Comparison of ENCODE assay signal across 16 mouse cellular contexts in genomic region chr11:58947306-58947705, GRCm38 (mm10). TPM values are rescaled to one million over a fixed set of nuclear protein-coding genes. Genes with fewer than 3 reads are reported as not detected.
DNase-seq lines count a peak whose midpoint lies in the region; ATAC-seq lines count a peak whose summit lies in the region.
"Had no signal": no experiment of that assay in that cellular context is flagged by ENCODE, and none has a peak within 500 bp of the region (broad histone marks: within the 10 kb centered on the region; RNA-seq: fewer than 3 reads in every experiment).

No protein-coding gene starts in this region.

- no peak for ATAC-seq in heart, embryonic 13.5 days (ENCODE audit: extremely low read depth, insufficient number of reproducible peaks, low FRiP score, low TSS enrichment)
- ATAC-seq in embryonic facial prominence, embryonic 12.5 days (ENCODE audit: insufficient number of reproducible peaks, insufficient read depth, low FRiP score, low TSS enrichment) = no peak
- no peak for ATAC-seq in hindbrain, embryonic 12.5 days (ENCODE audit: low FRiP score)
- ATAC-seq in midbrain, embryonic 16.5 days = no peak
- ATAC-seq: activated CD4-positive, CD25-positive, alpha-beta regulatory T cell, adult 4 months had no signal

- H3K27me3 ChIP-seq in heart, embryonic 13.5 days (replicated peaks) = peaks cover 82% of the 10 kb centered on the region
- peaks cover 5% of the 10 kb centered on the region; the same call in 1 of the 2 replicates for H3K27me3 ChIP-seq in embryonic facial prominence, embryonic 12.5 days
- H3K27me3 ChIP-seq in hindbrain, embryonic 12.5 days = no peaks in the 10 kb centered on the region
- H3K27me3 ChIP-seq in midbrain, embryonic 16.5 days (ENCODE audit: control insufficient read depth, insufficient read depth, low read depth, low read length) = no peaks in the 10 kb centered on the region

- H3K4me2 ChIP-seq in heart, embryonic 13.5 days = peak overlapping the region; percentile 73; the same call in 1 of the 2 replicates
- peak overlapping the region; percentile 56; the same call in 1 of the 2 replicates for H3K4me2 ChIP-seq in embryonic facial prominence, embryonic 12.5 days (replicated peaks)
- peak overlapping the region; percentile 60 for H3K4me2 ChIP-seq in hindbrain, embryonic 12.5 days (replicated peaks)
- H3K4me2 ChIP-seq in midbrain, embryonic 16.5 days (ENCODE audit: low read length) = peak overlapping the region; percentile 62

- H3K4me3 ChIP-seq in heart, embryonic 13.5 days = no peak overlapping the region
- no peak overlapping the region for H3K4me3 ChIP-seq in embryonic facial prominence, embryonic 12.5 days
- peak overlapping the region; percentile 58; the same call in 1 of the 2 replicates for H3K4me3 ChIP-seq in hindbrain, embryonic 12.5 days
- H3K4me3 ChIP-seq in midbrain, embryonic 16.5 days (ENCODE audit: low read depth, low read length) = peak overlapping the region; percentile 68

- H3K36me3 ChIP-seq in heart, embryonic 13.5 days = no peaks in the 10 kb centered on the region
- H3K36me3 ChIP-seq in embryonic facial prominence, embryonic 12.5 days = no peaks in the 10 kb centered on the region
- no peaks in the 10 kb centered on the region for H3K36me3 ChIP-seq in hindbrain, embryonic 12.5 days
- H3K36me3 ChIP-seq in midbrain, embryonic 16.5 days (ENCODE audit: control insufficient read depth, insufficient read depth, low read length) = no peaks in the 10 kb centered on the region
- H3K36me3 ChIP-seq: heart, embryonic 15.5 days had no signal

- intact Hi-C loops in heart, postnatal 25 days (cut with DNase I) = no loop called here

- DNase-seq in heart, postnatal 25 days (ENCODE audit: low spot score) = no peak
- no peak for DNase-seq in kidney, adult 9 months
- DNase-seq in frontal cortex, postnatal 10 days (ENCODE audit: low spot score in 2 of 2) = no peak
- DNase-seq in kidney, postnatal 25 days = no peak
- DNase-seq: B cell, adult 2 months; gastrocnemius, postnatal 14 days; kidney, adult 8-10 months had no signal

- H3K4me1 ChIP-seq in heart, embryonic 13.5 days = peaks cover 17% of the 10 kb centered on the region
- H3K4me1 ChIP-seq in embryonic facial prominence, embryonic 12.5 days = peaks cover 4% of the 10 kb centered on the region; the same call in 1 of the 2 replicates
- peaks cover 22% of the 10 kb centered on the region for H3K4me1 ChIP-seq in hindbrain, embryonic 12.5 days
- H3K4me1 ChIP-seq in midbrain, embryonic 16.5 days (ENCODE audit: control insufficient read depth, insufficient read depth, low read length) = peaks cover 22% of the 10 kb centered on the region

- H3K9ac ChIP-seq in heart, embryonic 13.5 days = no peak overlapping the region
- no peak overlapping the region for H3K9ac ChIP-seq in embryonic facial prominence, embryonic 12.5 days
- H3K9ac ChIP-seq in hindbrain, embryonic 12.5 days = peak overlapping the region; percentile 71
- H3K9ac ChIP-seq in midbrain, embryonic 16.5 days (ENCODE audit: low read depth, low read length) = peak overlapping the region; percentile 67

- no peak overlapping the region for H3K27ac ChIP-seq in heart, embryonic 13.5 days (replicated peaks)
- H3K27ac ChIP-seq in embryonic facial prominence, embryonic 12.5 days = no peak overlapping the region
- peak overlapping the region; percentile 99 for H3K27ac ChIP-seq in hindbrain, embryonic 12.5 days
- peak overlapping the region; percentile 99 for H3K27ac ChIP-seq in midbrain, embryonic 16.5 days (ENCODE audit: low read length)

- WGBS in heart, embryonic 13.5 days = 74% methylated on average over 3 of the region's 3 CpGs
- 78% methylated on average over 3 of the region's 3 CpGs for WGBS in embryonic facial prominence, embryonic 12.5 days
- 84% methylated on average over 3 of the region's 3 CpGs for whole genome bisulfite sequencing in hindbrain, embryonic 12.5 days
- WGBS in midbrain, embryonic 16.5 days = 72% methylated on average over 3 of the region's 3 CpGs

- H3K9me3 ChIP-seq in heart, embryonic 13.5 days = no peaks in the 10 kb centered on the region
- no peaks in the 10 kb centered on the region for H3K9me3 ChIP-seq in embryonic facial prominence, embryonic 12.5 days
- H3K9me3 ChIP-seq in hindbrain, embryonic 12.5 days (replicated peaks) = no peaks in the 10 kb centered on the region
- no peaks in the 10 kb centered on the region for H3K9me3 ChIP-seq in midbrain, embryonic 16.5 days (replicated peaks; ENCODE audit: control insufficient read depth, low read length, poor library complexity, severe bottlenecking)
- H3K9me3 ChIP-seq: heart, embryonic 15.5 days had no signal

RNA-seq across cellular contexts. Expression of gene Hist3h2ba, which starts 1.4 kb away (rescaled TPM):
- polyA plus RNA-seq in heart, embryonic 13.5 days (2015; fragmentation: Nextera tagmentation; extraction: Ambion mirVana) = 14.4 and 14.9 TPM in 2 replicates
- 1 to 10 TPM; 1.8 to 2.3 TPM for total RNA-seq in heart, postnatal 25 days (2021)
- 52.7 and 70.4 TPM in 2 replicates for polyA plus RNA-seq in embryonic facial prominence, embryonic 12.5 days (2016; fragmentation: Nextera tagmentation; extraction: Ambion mirVana)
- 149 and 154 TPM in 2 replicates for polyA plus RNA-seq in hindbrain, embryonic 12.5 days (2016; fragmentation: Nextera tagmentation; extraction: Ambion mirVana)
- polyA plus RNA-seq in midbrain, embryonic 16.5 days (2015; fragmentation: Nextera tagmentation; extraction: Ambion mirVana) = 345 and 399 TPM in 2 replicates
- polyA plus RNA-seq: liver, adult 2 months had no signal

RNA-seq across cellular contexts. Expression of gene Hist3h2a, which starts 7.2 kb away (rescaled TPM):
- polyA plus RNA-seq in heart, embryonic 13.5 days (2015; fragmentation: Nextera tagmentation; extraction: Ambion mirVana) = 26.4 and 28.5 TPM in 2 replicates
- total RNA-seq in heart, postnatal 25 days (2021) = 10 to 100 TPM; 17.1 to 21.3 TPM
- polyA plus RNA-seq in embryonic facial prominence, embryonic 12.5 days (2016; fragmentation: Nextera tagmentation; extraction: Ambion mirVana) = 36.3 and 40.0 TPM in 2 replicates
- 90.1 and 95.9 TPM in 2 replicates for polyA plus RNA-seq in hindbrain, embryonic 12.5 days (2016; fragmentation: Nextera tagmentation; extraction: Ambion mirVana)
- 107 and 115 TPM in 2 replicates for polyA plus RNA-seq in midbrain, embryonic 16.5 days (2015; fragmentation: Nextera tagmentation; extraction: Ambion mirVana)

RNA-seq across cellular contexts. Expression of gene Trim17, which starts 7.2 kb away (rescaled TPM):
- 0.43 and 0.76 TPM in 2 replicates for polyA plus RNA-seq in heart, embryonic 13.5 days (2015; fragmentation: Nextera tagmentation; extraction: Ambion mirVana)
- under 1 TPM; 0.10 to 0.17 TPM for total RNA-seq in heart, postnatal 25 days (2021)
- 0.51 and 0.55 TPM in 2 replicates for polyA plus RNA-seq in embryonic facial prominence, embryonic 12.5 days (2016; fragmentation: Nextera tagmentation; extraction: Ambion mirVana)
- 1.2 and 1.5 TPM in 2 replicates for polyA plus RNA-seq in hindbrain, embryonic 12.5 days (2016; fragmentation: Nextera tagmentation; extraction: Ambion mirVana)
- 1.3 and 2.1 TPM in 2 replicates for polyA plus RNA-seq in midbrain, embryonic 16.5 days (2015; fragmentation: Nextera tagmentation; extraction: Ambion mirVana)

RNA-seq across cellular contexts. Expression of gene Rnf187, which starts 8.6 kb away (rescaled TPM):
- polyA plus RNA-seq in heart, embryonic 13.5 days (2015; fragmentation: Nextera tagmentation; extraction: Ambion mirVana) = 151 and 166 TPM in 2 replicates
- total RNA-seq in heart, postnatal 25 days (2021) = 100 to 1,000 TPM; 163 to 167 TPM
- polyA plus RNA-seq in embryonic facial prominence, embryonic 12.5 days (2016; fragmentation: Nextera tagmentation; extraction: Ambion mirVana) = 366 and 374 TPM in 2 replicates
- 498 and 513 TPM in 2 replicates for polyA plus RNA-seq in hindbrain, embryonic 12.5 days (2016; fragmentation: Nextera tagmentation; extraction: Ambion mirVana)
- polyA plus RNA-seq in midbrain, embryonic 16.5 days (2015; fragmentation: Nextera tagmentation; extraction: Ambion mirVana) = 550 and 556 TPM in 2 replicates

RNA-seq across cellular contexts. Expression of gene Btnl10, which starts 29.6 kb away (rescaled TPM):
- 0.16 and 0.41 TPM in 2 replicates for polyA plus RNA-seq in heart, embryonic 13.5 days (2015; fragmentation: Nextera tagmentation; extraction: Ambion mirVana)
- total RNA-seq in heart, postnatal 25 days (2021) = not detected
- not detected in 2 replicates for polyA plus RNA-seq in embryonic facial prominence, embryonic 12.5 days (2016; fragmentation: Nextera tagmentation; extraction: Ambion mirVana)
- polyA plus RNA-seq in hindbrain, embryonic 12.5 days (2016; fragmentation: Nextera tagmentation; extraction: Ambion mirVana) = not detected in 2 replicates
- not detected in 2 replicates for polyA plus RNA-seq in midbrain, embryonic 16.5 days (2015; fragmentation: Nextera tagmentation; extraction: Ambion mirVana)
- total RNA-seq: gastrocnemius, postnatal 14 days; left cerebral cortex, adult 18-20 months; liver, adult 2 months had no signal
- polyA plus RNA-seq: activated CD4-positive, CD25-positive, alpha-beta regulatory T cell, adult 4 months; heart, embryonic 15.5 days; liver, adult 2 months; stomach, embryonic 14.5 days had no signal

Comparison
In these comparisons a context has a peak if more than half of its experiments do, and no peak if none do; other contexts are left out.
1. H3K27ac ChIP-seq: peak in hindbrain, embryonic 12.5 days (single experiment) and midbrain, embryonic 16.5 days (single experiment); none in heart, embryonic 13.5 days (single experiment) and embryonic facial prominence, embryonic 12.5 days (single experiment).
2. H3K4me3 ChIP-seq: peak in hindbrain, embryonic 12.5 days (single experiment) and midbrain, embryonic 16.5 days (single experiment); none in heart, embryonic 13.5 days (single experiment) and embryonic facial prominence, embryonic 12.5 days (single experiment).
3. H3K9ac ChIP-seq: peak in hindbrain, embryonic 12.5 days (single experiment) and midbrain, embryonic 16.5 days (single experiment); none in heart, embryonic 13.5 days (single experiment) and embryonic facial prominence, embryonic 12.5 days (single experiment).
4. Peak in every context shown above with its lines, with median percentiles within 50 percentile points of each other: H3K4me2 ChIP-seq.